Mouse (Mus musculus) E14TG2a.4 (cell line): ENCODE results near the gene Hipk3.

Experiments
- H3K27me3 ChIP-seq: 2 replicates; pipeline ENCODE4 v1.6.1; 2014; ENCODE audit warnings: low read length, control low read depth; ENCODE audit not compliant: insufficient read depth
- H3K36me3 ChIP-seq: 2 replicates; pipeline ENCODE4 v1.6.1; 2014; ENCODE audit warnings: low read length, control low read depth; ENCODE audit not compliant: insufficient read depth
- H3K4me1 ChIP-seq: replicated peaks from 2 replicates; pipeline ENCODE4 v1.6.1; 2014; ENCODE audit warnings: low read depth, low read length, control low read depth
- H3K4me3 ChIP-seq: replicated peaks from 2 replicates; pipeline ENCODE4 v1.5.1; 2014; ENCODE audit warnings: mild to moderate bottlenecking, low read length
- H3K9me3 ChIP-seq: 2 replicates; pipeline ENCODE4 v1.6.1; 2014; ENCODE audit warnings: low read length, control low read depth
- CTCF ChIP-seq: conservative IDR thresholded peaks from 2 replicates; pipeline ENCODE4 v1.5.1; 2014; ENCODE audit warnings: low read length
- NANOG ChIP-seq: IDR thresholded peaks from 2 replicates; pipeline ENCODE4 v1.6.1; 2014; ENCODE audit warnings: borderline replicate concordance, low read length, mixed read lengths
- POU5F1 ChIP-seq: IDR thresholded peaks from 2 replicates; pipeline ENCODE4 v1.6.1; 2014; ENCODE audit warnings: low read length, borderline replicate concordance

The Hipk3 gene

DNA sequence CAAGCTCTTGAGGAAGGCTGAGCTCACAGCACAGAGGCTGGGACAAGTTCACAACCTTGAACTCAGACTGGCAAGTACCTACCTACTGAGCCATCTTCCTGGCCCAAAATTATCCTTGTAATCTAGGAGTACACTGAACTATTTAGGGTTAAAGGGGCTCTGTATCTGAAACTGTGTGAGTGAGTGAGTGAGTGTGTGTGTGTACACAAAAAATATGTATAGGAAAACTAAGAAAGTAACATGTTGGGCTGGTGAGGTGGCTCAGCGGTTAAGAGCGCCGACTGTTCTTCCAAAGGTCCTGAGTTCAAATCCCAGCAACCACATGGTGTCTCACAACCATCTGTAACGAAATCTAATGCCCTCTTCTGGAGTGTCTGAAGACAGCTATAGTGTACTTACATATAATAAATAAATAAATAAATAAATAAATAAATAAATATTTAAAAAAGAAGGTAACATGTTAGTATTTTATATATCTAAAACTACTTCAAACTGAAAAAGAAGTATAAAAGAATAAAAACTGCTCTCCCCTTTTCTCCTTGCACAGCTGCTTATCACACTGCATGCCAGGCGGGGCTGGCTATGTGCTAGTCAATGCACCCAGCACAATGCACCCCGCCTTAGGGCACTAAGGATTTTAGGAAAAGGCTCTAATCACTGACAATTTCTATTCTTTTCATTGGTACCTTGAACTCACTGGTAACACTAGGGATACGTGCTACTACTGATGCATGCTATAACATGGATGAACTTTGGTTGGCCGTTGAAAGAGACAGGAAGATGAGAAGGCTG, 28.4 kb downstream of the Hipk3 start:
- Histone ChIP-seq H3K4me1 (0 out of 2 replicates have a peak, but pooled peaks cover 2% of the 10 kb centered on the region), H3K9me3 (no peaks in the 10 kb centered on the region), H3K4me3 (no peak overlapping the region), H3K36me3 (no peaks in the 10 kb centered on the region), H3K27me3 (no peaks in the 10 kb centered on the region)
- no peak for TF ChIP-seq CTCF
- TF ChIP-seq NANOG = no peak
- TF ChIP-seq POU5F1 = no peak

DNA sequence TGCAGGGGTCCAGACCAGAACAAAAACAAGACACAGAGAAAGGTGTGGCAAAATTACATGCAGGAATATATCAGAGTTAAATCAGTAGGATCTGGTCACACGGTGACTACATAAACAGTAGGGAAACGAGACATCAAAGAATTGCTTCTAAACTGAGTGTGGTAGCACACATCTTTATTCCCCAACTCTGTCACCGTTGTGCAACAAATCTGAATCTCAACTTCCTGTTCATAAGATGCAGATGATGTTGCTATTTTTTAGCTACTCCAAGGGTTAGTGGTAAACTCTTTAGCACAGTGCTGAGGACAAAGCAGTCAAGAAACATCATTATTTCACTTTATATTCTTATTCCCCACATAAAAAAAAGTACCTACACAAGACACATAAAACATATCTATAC, 34.2 kb downstream of the Hipk3 start:
- Histone ChIP-seq H3K36me3 (no peaks in the 10 kb centered on the region), H3K4me3 (no peak overlapping the region), H3K27me3 (no peaks in the 10 kb centered on the region), H3K4me1 (no peaks in the 10 kb centered on the region), H3K9me3 (no peaks in the 10 kb centered on the region)
- TF ChIP-seq NANOG = no peak
- no peak for TF ChIP-seq POU5F1
- no peak for TF ChIP-seq CTCF

DNA sequence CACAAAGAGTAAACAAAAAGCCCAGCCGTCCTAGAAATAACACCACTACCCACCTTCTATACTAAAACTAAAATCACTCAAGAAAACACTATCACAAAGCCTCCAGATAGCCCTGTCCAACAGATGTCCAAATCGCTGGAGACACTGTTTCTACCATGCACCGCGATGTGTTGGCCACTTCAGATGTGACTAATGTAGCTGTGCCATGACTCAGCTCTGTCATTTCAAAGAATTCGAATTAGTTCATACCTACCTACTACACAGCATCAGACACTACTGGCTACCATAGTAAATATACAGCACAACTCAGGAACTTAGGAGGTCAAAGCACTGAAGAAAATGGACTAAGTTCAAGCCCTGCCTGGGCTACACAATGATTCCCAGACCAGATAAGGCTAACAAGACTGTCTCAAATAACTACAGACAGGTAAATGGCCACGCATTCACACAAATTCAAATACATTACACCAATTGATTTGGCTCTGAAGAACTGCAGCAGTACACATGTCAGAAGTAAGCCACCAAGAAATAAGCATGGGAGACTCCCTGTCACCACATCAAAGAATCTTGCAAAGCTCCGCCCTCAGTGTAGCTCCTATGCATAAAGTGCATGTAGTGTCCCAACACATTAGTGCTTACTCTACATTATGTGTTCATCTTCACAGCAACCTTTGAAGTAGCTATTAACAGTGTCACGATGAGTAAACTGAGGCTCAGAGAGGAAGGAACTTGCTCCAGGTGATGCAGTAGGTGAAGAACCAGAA, 35.5 kb downstream of the Hipk3 start:
- Histone ChIP-seq H3K4me3 (no peak overlapping the region), H3K4me1 (no peaks in the 10 kb centered on the region), H3K27me3 (no peaks in the 10 kb centered on the region), H3K36me3 (no peaks in the 10 kb centered on the region), H3K9me3 (no peaks in the 10 kb centered on the region)
- TF ChIP-seq POU5F1 = no peak
- TF ChIP-seq CTCF = no peak
- TF ChIP-seq NANOG = no peak

DNA sequence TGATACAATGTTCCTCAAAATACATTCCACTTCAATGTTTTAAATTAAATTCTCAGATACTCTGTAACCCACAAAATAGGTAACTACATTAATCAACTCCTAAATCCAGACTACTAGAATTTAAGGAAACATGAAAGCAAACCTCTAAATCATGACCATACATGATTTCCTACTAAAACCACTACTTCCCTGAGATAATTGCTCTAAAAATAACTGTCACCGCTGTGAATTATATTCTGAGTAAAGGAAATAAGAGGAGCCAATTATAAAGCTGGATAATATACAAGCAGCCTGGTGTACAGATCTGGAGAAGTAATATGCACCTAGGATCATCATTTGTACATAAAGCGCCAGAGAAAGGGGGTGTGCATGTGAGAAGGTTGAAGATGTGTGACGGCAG, 37.1 kb downstream of the Hipk3 start:
- no peaks in the 10 kb centered on the region for H3K27me3 ChIP-seq
- no peaks in the 10 kb centered on the region for H3K4me1 ChIP-seq
- no peak for TF ChIP-seq NANOG
- no peak for TF ChIP-seq CTCF
- no peak for TF ChIP-seq POU5F1
- no peaks in the 10 kb centered on the region for H3K9me3 ChIP-seq
- H3K4me3 ChIP-seq = no peak overlapping the region
- no peaks in the 10 kb centered on the region for H3K36me3 ChIP-seq

DNA sequence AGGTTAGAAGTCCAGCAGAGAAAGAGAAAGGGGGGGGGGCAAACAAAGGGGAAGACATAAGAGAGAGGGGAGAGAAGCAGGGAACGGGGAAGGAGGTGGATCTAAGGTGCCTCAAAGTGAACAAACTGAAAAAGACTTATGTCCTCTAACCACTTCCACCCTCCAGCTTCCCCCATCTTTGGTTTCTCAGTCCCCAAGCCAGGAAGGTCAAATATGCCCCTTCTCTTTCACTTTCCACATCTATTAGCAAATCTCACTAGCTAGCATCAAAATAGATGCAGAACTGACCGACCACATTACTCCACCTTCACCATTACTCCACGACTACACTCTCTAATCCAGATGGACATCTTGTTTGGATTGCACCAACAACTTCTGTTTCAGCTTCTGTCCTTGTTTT, 43.6 kb downstream of the Hipk3 start:
- no peaks in the 10 kb centered on the region for H3K27me3 ChIP-seq
- H3K36me3 ChIP-seq = no peaks in the 10 kb centered on the region
- TF ChIP-seq CTCF (no peak), NANOG (no peak)
- H3K4me1 ChIP-seq = no peaks in the 10 kb centered on the region
- no peaks in the 10 kb centered on the region for H3K9me3 ChIP-seq
- H3K4me3 ChIP-seq = no peak overlapping the region

DNA sequence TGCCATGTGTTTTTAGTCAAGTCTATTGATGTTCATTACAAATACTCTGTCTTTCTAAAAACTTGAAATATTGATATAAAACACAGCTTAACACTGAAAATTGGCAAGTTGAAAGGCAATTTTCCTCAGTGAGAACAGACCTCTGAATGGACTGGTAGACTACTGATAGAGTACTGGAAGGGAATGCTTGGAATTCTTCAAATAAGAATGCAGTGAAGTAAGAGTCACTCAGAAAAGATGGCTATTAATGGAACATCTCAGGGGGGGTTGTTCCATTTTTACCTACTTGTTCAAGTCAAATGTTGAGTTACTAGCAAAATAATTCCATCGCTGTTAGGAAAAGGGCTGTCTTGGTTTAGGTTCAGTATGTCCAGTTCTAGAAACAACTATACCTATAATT, 45.1 kb downstream of the Hipk3 start:
- no peak overlapping the region for H3K4me3 ChIP-seq
- H3K27me3 ChIP-seq = no peaks in the 10 kb centered on the region
- no peaks in the 10 kb centered on the region for H3K36me3 ChIP-seq
- H3K4me1 ChIP-seq = no peaks in the 10 kb centered on the region
- TF ChIP-seq CTCF (no peak), POU5F1 (no peak), NANOG (no peak)
- no peaks in the 10 kb centered on the region for H3K9me3 ChIP-seq

DNA sequence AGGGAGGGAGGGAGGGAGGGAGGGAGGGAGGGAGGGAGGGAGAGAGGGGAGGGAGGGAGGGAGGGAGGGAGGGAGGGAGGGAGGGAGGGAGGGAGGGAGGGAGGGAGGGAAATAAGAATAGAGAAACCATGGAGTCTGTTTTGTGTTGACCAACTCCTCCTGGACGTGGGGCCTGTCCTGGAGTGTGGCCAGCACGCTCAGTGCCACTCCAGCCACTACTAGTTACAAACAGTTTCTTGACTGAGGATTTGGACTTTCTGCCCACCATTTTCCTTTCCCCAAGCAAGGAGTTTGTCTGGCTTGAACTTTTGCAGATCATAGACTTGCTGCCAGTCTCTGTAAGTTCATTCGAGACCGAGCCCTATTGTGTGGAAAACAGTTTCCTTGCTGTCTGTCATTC, 46.0 kb downstream of the Hipk3 start:
- no peaks in the 10 kb centered on the region for H3K27me3 ChIP-seq
- no peak for TF ChIP-seq NANOG
- TF ChIP-seq POU5F1 = no peak
- TF ChIP-seq CTCF = no peak
- no peaks in the 10 kb centered on the region for H3K9me3 ChIP-seq
- H3K4me3 ChIP-seq = no peak overlapping the region
- no peaks in the 10 kb centered on the region for H3K4me1 ChIP-seq
- no peaks in the 10 kb centered on the region for H3K36me3 ChIP-seq

DNA sequence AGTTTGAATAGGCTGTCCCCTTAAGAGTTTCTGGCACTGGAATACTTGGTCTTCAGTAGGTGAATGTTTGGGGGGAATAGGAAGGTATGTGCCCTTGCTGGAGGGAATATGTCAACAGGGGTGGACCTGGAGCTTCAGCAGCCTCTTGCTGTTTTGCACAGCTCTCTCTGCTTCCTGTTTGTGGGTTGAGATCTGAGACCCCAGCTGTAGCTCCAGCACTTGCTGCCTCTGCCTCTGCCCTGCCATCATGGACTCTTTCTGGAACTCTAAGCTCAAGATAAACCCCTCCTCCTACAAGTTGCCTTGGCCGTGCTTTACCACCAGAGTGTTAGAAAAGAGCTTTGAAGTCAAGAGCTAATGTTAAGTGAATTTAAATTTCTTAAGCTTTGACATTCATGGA, 48.2 kb downstream of the Hipk3 start:
- Histone ChIP-seq H3K4me3 (no peak overlapping the region), H3K27me3 (no peaks in the 10 kb centered on the region), H3K36me3 (no peaks in the 10 kb centered on the region), H3K9me3 (no peaks in the 10 kb centered on the region), H3K4me1 (peaks cover 17% of the 10 kb centered on the region)
- TF ChIP-seq POU5F1 (no peak), NANOG (no peak), CTCF (no peak)

DNA sequence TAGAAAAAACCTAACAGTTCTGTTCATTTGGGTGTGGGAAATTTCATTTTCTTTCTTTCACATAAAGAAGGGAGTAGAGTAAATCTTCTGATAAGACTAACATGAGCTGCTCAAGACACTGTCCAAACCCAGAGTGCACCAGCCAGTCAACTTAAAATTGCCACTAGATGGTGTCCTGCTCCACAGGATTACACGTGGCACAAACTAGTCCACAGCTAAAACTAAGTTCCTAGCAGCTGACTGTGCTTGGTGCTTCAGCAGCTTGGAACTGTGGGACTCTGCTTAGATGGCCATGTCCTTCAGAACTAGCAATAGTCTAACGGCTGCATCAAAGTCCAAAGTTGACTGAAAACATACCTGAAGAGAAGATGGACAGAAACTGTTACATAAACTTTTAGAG, 49.5 kb downstream of the Hipk3 start:
- Histone ChIP-seq H3K4me1 (peaks cover 17% of the 10 kb centered on the region), H3K4me3 (no peak overlapping the region), H3K27me3 (no peaks in the 10 kb centered on the region), H3K9me3 (no peaks in the 10 kb centered on the region), H3K36me3 (no peaks in the 10 kb centered on the region)
- TF ChIP-seq CTCF (peak; percentile 37), POU5F1 (no peak)
